Mouse (Mus musculus): ENCODE measurements around the gene Alox12. TPM values are rescaled to one million over a fixed set of nuclear protein-coding genes. Genes with fewer than 3 reads are reported as not detected.

Gene Alox12
- total RNA-seq (2023) = not detected

DNA sequence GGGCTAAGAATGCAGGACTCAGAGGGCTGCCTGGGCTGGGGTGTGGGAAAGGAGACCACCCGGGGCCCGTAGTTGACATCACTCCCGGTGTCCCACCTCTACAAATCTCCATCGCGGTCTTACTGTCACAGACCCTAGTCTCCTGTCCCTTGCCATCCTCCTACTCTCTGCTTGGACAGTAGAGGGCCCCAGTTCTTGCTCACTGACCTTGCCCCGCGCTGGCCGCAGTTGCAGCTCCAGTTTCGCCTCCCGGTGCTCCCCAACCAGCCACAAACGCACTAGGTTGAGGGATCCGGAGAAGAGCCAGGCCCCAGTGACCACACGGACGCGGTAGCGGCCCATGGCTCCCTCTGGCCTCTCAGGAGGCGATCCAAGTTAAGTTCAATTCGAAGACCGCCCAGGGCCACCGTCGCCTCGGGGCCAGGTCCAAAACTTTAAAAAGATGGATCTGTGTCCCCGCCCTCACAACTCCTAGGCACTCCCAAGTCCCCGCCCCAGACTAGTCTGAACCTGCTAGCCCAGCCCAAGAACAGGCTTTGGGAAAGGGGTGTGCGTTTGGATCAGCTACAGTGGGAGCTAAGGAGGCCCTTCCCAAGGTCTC is at the start of gene Alox12:
Alox12 (minus strand) TSS at position 423 of the 601 bp plus-strand sequence.

DNA sequence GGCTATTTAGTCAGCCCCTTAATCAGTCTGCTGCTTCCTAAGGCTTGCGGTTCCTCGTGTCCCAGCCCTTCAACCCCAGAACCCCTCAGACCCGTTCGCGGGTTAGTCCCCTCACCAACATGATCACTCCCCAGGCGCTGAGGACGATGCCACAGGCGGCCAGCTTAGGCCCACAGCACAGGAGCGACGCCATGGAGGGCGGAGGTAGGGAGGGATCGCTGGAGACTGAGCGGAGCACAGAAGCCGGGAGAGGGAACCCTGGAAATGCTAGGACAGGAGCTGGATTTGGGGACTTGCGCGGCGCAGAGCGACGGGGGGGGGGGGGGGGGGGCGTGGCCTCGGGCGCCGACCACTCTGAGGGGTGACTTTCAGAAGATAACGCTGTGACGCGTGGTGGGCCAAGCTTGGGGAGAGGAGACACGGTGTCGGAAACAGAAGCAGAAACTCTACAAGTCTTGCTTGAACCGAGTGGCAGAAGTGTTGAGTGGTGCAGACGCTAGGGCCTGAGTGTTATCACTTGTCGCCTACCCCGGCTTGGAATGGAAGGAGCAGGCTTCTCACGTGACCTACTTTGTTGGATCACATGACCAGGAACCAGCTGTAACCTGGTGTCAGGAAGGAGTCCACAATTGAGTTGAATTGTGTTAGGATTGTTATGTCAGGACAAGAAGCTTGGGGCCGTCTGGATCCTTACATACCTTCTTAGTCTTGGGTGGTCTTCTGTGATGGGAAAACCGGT is 15.4 kb downstream of the Alox12 start, which contains the start of the genes Gm21988 and Rnasek:
Gm21988 (minus strand) TSS at position 290 of the 739 bp plus-strand sequence.
Rnasek (minus strand) TSS at position 302 of the 739 bp plus-strand sequence.

DNA sequence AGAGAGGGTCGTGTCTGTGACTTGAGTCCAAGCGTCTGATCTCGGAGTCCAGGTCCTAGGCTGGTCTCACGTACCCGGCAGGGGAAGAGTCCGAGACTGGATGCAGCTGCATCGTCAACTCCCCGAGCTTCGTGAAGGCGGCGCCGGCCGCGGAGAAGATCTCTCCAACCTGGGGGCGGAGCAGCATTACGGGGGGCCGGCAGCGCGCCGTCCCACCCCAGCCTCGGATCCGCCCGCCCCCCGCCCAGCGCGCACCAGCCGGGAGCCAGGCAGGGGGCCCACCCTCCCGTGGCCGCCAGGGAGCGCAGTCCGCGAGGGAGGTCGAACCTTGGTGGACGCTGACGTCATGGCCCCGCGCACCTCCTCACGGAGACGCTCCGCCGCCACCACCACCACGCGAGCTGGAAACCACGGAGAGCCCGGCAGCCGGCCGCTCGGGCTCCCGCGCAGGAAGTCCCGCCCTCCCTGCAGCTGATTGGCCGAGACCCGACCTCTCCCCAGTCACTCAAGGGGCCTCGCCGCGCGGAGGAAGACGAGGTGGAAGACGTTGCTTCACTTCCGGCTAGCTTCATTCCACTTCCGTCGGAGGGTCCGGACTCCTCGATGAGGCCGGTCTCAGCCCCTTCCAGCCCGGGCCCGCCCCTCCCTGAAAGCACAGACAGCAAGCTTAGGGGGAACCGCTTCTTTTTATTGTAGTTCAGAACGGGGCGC is 17.5 kb downstream of the Alox12 start, which contains the start of gene 0610010K14Rik:
0610010K14Rik (minus strand) TSS at position 458 of the 711 bp plus-strand sequence.

DNA sequence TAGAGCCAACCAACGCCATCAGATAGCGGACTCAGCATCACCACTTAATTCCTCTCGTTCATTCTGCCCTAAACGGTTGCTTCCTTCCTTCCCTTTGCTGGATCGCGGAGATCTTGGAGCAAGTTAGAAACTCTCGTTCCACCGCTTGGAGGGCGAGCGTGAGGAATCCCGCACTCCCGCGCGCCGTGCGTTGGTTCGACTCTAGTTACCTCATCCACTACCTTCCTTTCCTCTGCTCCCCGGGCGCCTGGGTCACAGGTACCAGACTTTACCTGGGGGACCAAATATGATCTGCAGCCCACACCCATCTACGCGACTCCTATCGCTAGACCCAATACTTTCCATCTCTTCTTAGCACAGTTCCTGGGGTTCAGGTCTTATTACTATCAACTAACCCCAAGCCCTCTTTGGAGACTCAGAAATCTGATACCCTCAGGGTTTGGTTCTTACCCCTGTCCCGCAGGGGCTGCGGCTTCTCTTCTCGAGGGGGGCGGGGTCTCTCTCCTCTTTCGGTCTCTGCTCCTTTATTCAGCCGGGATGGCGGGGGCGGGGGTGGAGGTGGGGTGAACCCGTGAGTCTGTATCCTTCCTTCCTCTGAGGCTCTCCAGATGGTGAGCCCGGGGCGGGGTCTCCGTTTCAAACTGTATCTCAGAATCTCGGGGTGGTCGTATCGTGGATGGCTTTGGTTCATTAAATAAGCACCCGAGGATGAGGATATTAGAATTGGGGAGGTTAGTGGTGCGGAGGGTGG is 25.7 kb downstream of the Alox12 start, which contains the start of gene Bcl6b:
Bcl6b (minus strand) TSS at position 539 of the 751 bp plus-strand sequence.

DNA sequence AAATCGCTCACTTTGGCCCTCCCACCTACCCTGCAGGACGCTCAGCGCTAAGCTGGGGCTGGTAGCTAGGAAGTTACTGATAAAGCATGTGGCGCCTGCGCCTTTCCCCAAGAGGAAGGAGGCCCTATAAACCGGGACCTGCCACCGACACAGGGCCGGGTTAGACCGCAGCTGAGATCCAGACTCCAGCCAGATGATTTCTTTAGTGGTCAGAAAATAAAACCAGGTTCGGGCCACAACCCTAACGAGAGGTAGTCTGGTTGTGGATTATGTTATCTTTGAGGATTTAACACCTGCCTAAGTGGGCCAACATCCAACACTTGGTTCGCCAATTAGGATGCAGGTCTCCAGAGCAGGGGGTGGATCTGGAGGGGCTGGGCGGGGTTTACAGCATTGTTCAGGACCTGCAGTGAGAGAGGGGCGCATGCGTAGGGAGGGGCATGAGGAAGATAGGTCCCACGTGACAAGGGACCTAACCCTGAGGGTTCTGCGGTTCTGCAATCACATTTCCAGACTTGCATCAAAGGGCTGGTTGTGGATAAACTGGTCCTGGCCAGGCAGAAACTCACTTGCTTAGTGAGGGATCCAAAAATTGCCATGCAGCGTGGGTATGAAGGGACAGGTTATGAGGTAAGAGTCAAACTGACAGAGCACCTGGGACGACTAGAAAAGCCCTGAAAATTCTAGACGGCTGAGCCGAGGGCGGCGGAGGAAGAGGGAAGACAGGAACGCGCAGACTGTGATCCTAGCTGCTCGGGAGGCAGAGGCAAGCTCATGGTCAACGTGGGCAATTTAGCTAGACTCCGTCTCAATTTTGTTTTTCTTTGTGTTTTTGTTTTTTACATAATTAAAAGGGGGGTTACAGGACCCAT is 34.2 kb downstream of the Alox12 start, which contains the start of gene Slc16a13:
Slc16a13 (minus strand) TSS at position 334 of the 872 bp plus-strand sequence.

DNA sequence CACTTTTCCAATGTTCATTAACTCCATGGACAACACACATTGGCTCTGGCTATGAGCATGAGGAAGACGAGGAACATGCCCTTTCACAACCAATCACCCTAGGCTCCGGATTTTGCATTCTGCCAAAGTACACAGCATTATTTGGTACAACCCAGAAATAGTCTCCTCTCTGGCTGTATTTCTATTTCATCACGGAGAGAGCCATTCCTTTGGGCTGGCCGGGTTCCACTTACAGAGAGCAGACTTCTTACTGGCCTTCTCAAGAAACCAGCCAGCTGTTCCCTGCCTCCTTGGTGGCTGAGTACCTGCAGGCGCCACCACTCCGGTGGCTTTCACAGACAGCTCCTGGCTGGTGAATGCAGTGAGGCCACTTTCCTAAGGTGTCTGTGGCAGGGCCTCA is 42.7 kb downstream of the Alox12 start, which contains the start of gene Slc16a11:
Slc16a11 (plus strand) TSS at position 330 of the 400 bp plus-strand sequence.

Other genes with a start within 250 kb of the Alox12 start
- gene Acadvl, start 239.9 kb downstream of the Alox12 start, total RNA-seq (2023) = 10 to 100 TPM; 62.0 to 75.3 TPM
- 10 to 100 TPM; 36.4 to 38.1 TPM for gene Dlg4, start 238.4 kb downstream of the Alox12 start, total RNA-seq (2023)
- not detected for gene Asgr1, start 201.3 kb downstream of the Alox12 start, total RNA-seq (2023)
- not detected for gene Asgr2, start 162.7 kb downstream of the Alox12 start, total RNA-seq (2023)
- gene Mgl2, start 125.0 kb downstream of the Alox12 start, total RNA-seq (2023) = not detected
- gene Clec10a, start 99.2 kb downstream of the Alox12 start, total RNA-seq (2023) = under 1 TPM in 1 of 2 experiments, not detected in 1; 0.99 TPM
- gene Slc16a11, start 42.6 kb downstream of the Alox12 start, total RNA-seq (2023) = not detected
- gene Slc16a13, start 34.3 kb downstream of the Alox12 start, total RNA-seq (2023) = 1 to 10 TPM; 2.6 to 3.1 TPM
- gene Bcl6b, start 25.6 kb downstream of the Alox12 start, total RNA-seq (2023) = under 1 TPM in 1 of 2 experiments, not detected in 1; 0.15 TPM
- gene 0610010K14Rik, start 17.4 kb downstream of the Alox12 start, total RNA-seq (2023) = 10 to 100 TPM; 67.4 to 73.0 TPM
- gene Gm21988, start 15.5 kb downstream of the Alox12 start, total RNA-seq (2023) = 1 to 10 TPM; 3.9 to 5.7 TPM
- gene Rnasek, start 15.5 kb downstream of the Alox12 start, total RNA-seq (2023) = 10 to 100 TPM; 70.1 TPM
- gene Alox12e, start 67.3 kb upstream of the Alox12 start, total RNA-seq (2023) = not detected
- not detected for gene Alox15, start 96.7 kb upstream of the Alox12 start, total RNA-seq (2023)
- 10 to 100 TPM; 25.7 to 30.0 TPM for gene Pelp1, start 154.7 kb upstream of the Alox12 start, total RNA-seq (2023)
- gene Arrb2, start 177.3 kb upstream of the Alox12 start, total RNA-seq (2023) = 100 to 1,000 TPM; 318 to 334 TPM
- gene Med11, start 196.6 kb upstream of the Alox12 start, total RNA-seq (2023) = 10 to 100 TPM; 40.1 to 41.8 TPM
- 1 to 10 TPM in 1 of 2 experiments, under 1 TPM in 1; 0.71 to 1.6 TPM for gene Zmynd15, start 204.1 kb upstream of the Alox12 start, total RNA-seq (2023)
- gene Cxcl16, start 204.6 kb upstream of the Alox12 start, total RNA-seq (2023) = under 1 TPM in 1 of 2 experiments, not detected in 1; 0.76 TPM
- gene Tm4sf5, start 249.9 kb upstream of the Alox12 start, total RNA-seq (2023) = not detected